Comparison of ENCODE assay signal across 7 mouse cellular contexts in the genomic region with DNA sequence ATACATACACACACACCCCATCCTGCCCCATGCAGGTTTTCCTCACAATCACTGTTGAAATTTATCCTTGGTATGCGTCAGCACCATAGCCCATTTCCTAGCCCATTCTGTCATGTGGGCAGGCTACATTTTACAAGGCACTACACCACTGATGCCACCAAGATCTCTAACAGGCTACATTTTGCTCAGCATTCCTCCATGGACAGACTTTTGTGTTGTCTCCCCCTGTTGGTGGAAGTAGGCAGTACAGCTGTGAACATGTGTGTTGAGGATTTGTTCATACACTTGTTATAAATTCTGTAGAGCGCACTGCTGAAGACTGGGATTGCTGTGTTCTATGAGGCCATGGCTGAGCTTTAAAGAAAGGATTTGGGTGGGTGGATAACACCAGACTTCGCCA. TPM values are rescaled to one million over a fixed set of nuclear protein-coding genes. Genes with fewer than 3 reads are reported as not detected.
DNase-seq lines count a peak whose midpoint lies in the region; ATAC-seq lines count a peak whose summit lies in the region.

No protein-coding gene starts in this region.

- DNase-seq in ES-CJ7 (ENCODE audit: low read depth, low spot score), result peak; percentile 88
- DNase-seq in adrenal gland, adult 2 months, result peak; percentile 78
- DNase-seq in embryo, embryonic 10 days (ENCODE audit: low spot score), result peak; percentile 91
- DNase-seq in left cerebral cortex, adult 11 months (ENCODE audit: low spot score), result peak; percentile 80
- peak; percentile 87 for DNase-seq in mesoderm, embryonic 11.5 days (ENCODE audit: low read depth, low spot score)
- DNase-seq in right cerebral cortex, postnatal 25 days, result peak; percentile 78

- ATAC-seq in granulocyte monocyte progenitor cell, adult 5-6 weeks (replicated peaks; ENCODE audit: poor library complexity, severe bottlenecking), result peak; percentile 58; the same call in 1 of the 2 replicates

RNA-seq across cellular contexts. Expression of gene Adgrl1, which starts 21.7 kb away (rescaled TPM):
- total RNA-seq in adrenal gland, adult 2 months (2021), result 10 to 100 TPM; 58.4 to 97.0 TPM
- 101 and 112 TPM in 2 replicates for polyA plus RNA-seq in adrenal gland, adult 2 months (2012; rRNA removed)
- total RNA-seq in granulocyte monocyte progenitor cell, adult 5-6 weeks (2014; fragmentation: Nextera tagmentation), result 1.4 and 2.4 TPM in 2 replicates
- 2.4 and 3.6 TPM in 2 replicates for total RNA-seq in granulocyte monocyte progenitor cell, adult 5-6 weeks (2017)

RNA-seq across cellular contexts. Expression of gene Gm10644, which starts 33.4 kb away (rescaled TPM):
- 1 to 10 TPM; 1.7 to 1.9 TPM for total RNA-seq in adrenal gland, adult 2 months (2021)
- 2.5 and 3.7 TPM in 2 replicates for polyA plus RNA-seq in adrenal gland, adult 2 months (2012; rRNA removed)
- not detected in 2 replicates for total RNA-seq in granulocyte monocyte progenitor cell, adult 5-6 weeks (2014; fragmentation: Nextera tagmentation)
- total RNA-seq in granulocyte monocyte progenitor cell, adult 5-6 weeks (2017), result not detected in 2 replicates

RNA-seq across cellular contexts. Expression of gene Asf1b, which starts 33.7 kb away (rescaled TPM):
- 1 to 10 TPM; 2.5 to 3.4 TPM for total RNA-seq in adrenal gland, adult 2 months (2021)
- polyA plus RNA-seq in adrenal gland, adult 2 months (2012; rRNA removed), result 13.6 and 15.4 TPM in 2 replicates
- total RNA-seq in granulocyte monocyte progenitor cell, adult 5-6 weeks (2014; fragmentation: Nextera tagmentation), result 36.8 and 53.8 TPM in 2 replicates
- 29.8 and 33.2 TPM in 2 replicates for total RNA-seq in granulocyte monocyte progenitor cell, adult 5-6 weeks (2017)

RNA-seq across cellular contexts. Expression of gene Prkaca, which starts 51.2 kb away (rescaled TPM):
- 100 to 1,000 TPM; 269 to 327 TPM for total RNA-seq in adrenal gland, adult 2 months (2021)
- 125 and 154 TPM in 2 replicates for polyA plus RNA-seq in adrenal gland, adult 2 months (2012; rRNA removed)
- 36.4 and 39.3 TPM in 2 replicates for total RNA-seq in granulocyte monocyte progenitor cell, adult 5-6 weeks (2014; fragmentation: Nextera tagmentation)
- 18.2 and 20.3 TPM in 2 replicates for total RNA-seq in granulocyte monocyte progenitor cell, adult 5-6 weeks (2017)

Comparison
In these comparisons a context has a peak if more than half of its experiments do, and no peak if none do; other contexts are left out.
1. Peak in every context shown above with its lines: DNase-seq and ATAC-seq.
2. RNA of gene Adgrl1, which starts 21.7 kb away (total RNA-seq): 58.4 to 97.0 TPM in adrenal gland, adult 2 months; 1.4 to 3.6 TPM in granulocyte monocyte progenitor cell, adult 5-6 weeks; every median in the first group is over 10 times any median in the second.
3. RNA of gene Asf1b, which starts 33.7 kb away (total RNA-seq): 29.8 to 53.8 TPM in granulocyte monocyte progenitor cell, adult 5-6 weeks; 2.5 to 3.4 TPM in adrenal gland, adult 2 months; every median in the first group is over 4 times any median in the second.